Mouse (Mus musculus): ENCODE results near the gene Mtg2.
A peak's percentile ranks its signal among the peaks of the same experiment; 100 is the strongest.

Mtg2 gene

GRCm38 (mm10) chr2:180104659-180105377, 34.4 kb downstream of the Mtg2 start:
- no peak for DNase-seq (ENCODE audit: low spot score in 2 of 2)

DNA sequence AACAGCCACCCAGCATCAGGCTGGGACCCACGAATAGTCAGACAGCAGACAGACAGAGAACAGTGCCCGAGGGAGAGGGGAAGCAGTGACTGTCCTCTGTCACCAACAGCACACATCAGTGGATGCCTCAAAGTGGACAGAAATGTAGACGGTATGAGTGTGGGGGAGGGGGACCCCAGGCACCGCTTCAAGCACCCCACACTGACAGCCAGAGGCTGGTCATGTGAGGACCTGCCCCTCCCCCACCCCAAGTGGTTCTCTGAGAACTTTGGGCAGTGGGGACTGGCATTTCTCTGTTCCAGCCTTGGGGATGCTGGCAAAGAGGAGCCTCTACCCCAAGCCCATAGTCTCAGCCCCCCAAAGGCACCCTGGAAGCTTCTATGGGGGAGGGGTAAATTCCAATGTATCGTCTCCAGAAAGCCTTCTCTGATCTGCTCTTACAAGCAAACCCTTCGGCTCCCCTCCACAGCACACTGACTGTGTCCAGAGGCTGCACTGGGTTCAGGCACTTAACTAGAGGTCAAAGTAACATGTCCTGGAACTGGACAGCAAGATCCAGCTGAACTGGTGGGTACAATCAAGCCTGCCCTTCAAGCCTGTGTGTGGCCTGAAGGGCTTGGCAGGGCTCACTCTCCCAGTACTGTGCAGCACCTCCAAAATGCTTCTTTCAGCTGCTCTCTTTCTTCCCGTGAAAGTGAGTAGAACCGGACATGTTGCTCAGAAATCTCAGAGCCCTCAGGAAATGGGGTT, 35.2 kb downstream of the Mtg2 start:
- DNase-seq (ENCODE audit: low spot score in 2 of 2), result no peak

GRCm38 (mm10) chr2:180107081-180107480, 36.7 kb downstream of the Mtg2 start:
- DNase-seq (ENCODE audit: low spot score in 2 of 2), result no peak

DNA sequence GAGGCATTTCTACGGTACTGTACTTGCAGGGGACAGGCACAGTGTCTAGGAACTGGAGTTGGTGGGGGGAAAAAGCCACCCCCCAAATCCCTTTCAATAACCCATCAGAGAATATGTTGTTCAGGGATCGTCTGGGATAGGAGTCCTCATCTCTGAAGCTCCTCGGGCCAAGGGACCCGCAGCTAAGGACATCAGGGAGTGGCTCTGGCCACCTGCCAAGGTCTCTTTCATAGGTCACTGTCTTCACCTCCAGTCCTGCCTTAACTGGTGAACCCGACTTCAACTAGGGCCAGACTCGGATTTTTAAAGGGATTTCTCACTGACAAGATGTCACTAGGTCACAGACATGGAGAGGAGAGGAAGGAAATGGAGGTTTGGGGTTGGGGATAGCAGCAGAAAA, 37.9 kb downstream of the Mtg2 start:
- no peak for DNase-seq (ENCODE audit: low spot score in 2 of 2)

DNA sequence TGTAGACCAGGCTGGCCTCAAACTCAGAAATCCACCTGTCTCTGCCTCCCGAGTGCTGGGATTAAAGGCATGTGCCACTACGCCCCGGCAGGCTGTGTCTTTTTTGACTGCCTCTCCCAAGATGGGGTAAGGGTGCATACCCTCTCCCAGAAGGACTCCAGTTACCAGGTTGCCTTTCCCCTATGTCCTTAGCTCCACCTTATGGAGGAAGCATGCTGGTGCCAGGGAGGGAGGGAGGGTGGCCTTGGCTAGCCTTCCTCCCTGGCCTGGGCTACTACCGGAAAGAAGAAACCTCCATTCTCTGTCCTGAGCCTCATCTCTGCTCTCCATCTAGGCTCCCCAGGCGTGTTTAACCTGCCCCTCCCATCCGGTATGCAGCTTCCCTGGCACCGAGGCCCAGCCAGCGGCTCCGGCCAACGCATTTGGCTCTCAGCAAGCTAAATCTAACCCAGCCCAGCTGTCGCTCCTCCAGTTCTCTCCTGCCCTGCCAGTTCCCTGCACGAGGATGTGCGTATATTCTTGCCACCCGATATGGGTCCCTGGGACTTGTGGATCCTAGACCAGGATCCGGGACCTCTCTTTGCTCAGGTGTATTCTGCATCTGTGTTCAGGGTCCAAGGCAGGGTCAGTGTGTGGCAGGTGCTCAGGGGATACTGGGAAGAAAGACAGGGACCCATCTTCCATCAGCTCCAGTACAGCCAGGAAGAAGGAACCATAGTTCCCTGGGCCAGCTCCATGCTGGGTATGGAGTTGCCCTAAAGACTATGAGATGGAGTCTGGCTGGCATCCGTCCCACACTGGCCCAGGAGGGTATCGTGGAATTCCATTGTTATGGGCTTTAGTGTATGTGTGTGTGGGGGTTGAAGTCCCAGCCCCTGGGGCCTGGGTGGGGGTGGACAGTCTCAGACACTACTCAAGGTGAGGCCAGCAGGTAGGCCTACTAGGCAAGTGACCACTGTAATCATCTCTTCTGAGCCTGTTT, 43.8 kb downstream of the Mtg2 start:
- peak; percentile 57 to 59 for DNase-seq (ENCODE audit: low spot score in 2 of 2)

DNA sequence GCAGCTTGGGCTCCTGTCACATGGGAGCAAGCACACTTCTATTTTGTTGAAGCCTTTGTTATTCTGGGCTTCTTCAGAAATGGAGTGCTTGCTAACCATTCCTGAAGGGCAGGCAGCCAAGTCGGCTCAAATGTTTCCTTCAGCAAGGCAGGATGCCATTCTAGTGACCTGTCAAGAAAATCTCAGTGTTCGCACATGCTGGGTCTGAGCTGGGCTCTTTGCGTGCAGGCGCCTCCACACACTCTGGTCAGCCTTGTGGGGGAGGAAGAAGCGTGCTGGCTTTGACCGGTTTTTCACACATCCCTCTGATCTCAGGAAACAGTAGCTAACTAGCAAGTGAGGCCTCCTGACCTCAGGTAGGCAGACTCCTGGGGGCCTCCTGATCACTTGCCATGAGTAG, 44.9 kb downstream of the Mtg2 start:
- peak; percentile 38 to 45 for DNase-seq (ENCODE audit: low spot score in 2 of 2)

- no peak for DNase-seq (ENCODE audit: low spot score in 2 of 2)
These were observed 45.7 kb downstream of the Mtg2 start for GRCm38 (mm10) chr2:180116081-180116493.

DNA sequence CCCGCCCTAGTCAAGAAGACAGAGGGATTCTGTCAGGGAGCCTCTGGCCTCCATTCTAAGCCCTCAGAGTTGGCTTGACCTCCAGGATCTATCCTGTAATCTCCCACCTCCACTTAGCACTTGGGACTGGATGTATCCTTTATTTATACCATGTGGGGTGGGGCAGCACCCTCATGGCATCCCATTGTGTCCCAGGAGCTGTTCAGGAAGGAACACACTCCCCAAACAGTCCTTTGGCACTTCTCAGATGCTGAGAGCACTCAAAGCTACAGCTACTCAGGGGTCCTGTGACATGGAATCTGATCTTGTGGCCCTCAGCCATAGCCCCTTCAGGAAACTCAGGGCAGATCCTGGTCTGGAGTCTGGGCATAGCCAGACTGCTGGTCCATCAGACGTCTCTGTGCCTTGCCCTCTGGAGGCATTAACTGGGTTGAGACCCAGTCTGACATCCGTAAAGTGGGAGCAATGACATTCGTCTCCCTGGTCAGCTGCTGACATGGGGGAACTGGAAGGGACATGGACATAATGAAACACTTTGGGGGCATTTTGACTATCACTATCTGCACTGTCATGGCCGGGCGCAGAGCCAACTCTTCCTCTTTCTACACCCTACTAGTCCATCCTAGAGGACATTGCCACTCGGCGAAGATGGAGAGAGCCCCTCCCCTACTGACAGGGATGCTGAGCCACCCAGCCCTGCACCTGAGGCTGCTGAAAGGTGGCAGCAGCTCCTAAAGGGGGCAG, 46.5 kb downstream of the Mtg2 start:
- DNase-seq (ENCODE audit: low spot score in 2 of 2), result no peak

DNA sequence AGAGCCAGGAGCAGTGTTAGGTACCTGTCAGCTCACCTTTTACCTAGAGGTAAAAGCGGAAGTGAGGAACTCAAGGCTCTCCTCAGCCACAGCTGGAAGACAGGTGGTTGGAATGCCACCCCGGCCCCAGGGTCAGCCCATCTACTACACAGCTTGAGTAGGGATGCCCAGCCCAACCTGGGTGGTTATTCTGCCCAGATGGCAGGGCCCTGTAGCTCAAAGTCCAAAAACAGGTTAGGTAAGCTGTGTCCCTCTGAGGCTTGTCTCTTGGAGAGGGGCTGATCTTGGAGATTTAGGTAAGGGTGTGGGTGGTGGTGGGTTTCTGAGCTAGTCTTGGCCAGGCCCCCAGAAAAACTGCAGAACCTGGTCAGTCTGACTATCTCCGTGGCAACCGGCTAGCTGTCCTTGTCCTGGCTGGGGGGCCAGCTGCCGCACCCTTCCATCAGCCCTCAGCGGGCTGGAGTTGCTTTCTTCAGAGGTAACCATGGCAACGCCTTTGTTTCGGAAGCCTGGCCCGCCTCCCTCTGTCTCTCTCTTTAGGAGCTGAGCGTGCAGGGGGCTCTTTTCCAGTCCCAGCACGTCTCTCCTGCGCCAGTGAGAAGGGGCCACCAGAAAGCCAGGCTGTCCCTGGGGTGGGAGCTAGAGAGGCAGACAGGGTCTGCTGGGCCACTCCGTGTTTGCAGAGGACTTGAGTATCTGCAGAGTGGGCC, 47.3 kb downstream of the Mtg2 start:
- peak; percentile 47 to 65 for DNase-seq (ENCODE audit: low spot score in 2 of 2)

GRCm38 (mm10) chr2:180118661-180119438, 48.5 kb downstream of the Mtg2 start, which contains the start of gene Osbpl2:
TSS of gene Osbpl2 (plus strand) at chr2:180119306.
- DNase-seq (ENCODE audit: low spot score in 2 of 2), result peak; percentile 100

GRCm38 (mm10) chr2:180119439-180120291, 49.3 kb downstream of the Mtg2 start:
- DNase-seq (ENCODE audit: low spot score in 2 of 2), result no peak

DNA sequence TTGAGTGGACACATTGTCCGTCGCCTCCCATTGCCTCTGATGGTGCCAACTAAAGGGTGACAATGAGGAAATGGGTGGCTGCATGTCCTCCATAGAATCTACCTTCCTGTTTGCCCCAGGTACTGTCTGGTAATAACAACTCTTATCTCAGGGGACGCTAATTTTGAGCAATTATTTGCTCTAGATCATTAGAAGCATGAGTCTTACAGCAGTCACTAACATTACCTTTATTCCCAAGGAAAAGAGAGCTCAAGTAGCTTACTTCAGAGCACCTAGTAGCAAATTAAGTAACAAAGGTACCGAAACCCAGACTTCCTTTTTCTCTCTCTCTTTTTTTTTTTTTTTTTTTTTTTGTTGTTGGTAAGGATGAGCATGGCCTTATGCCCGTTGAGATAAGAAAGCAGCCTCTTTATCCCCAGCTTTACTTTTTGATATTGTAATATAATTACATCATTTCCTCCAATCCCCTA, 49.9 kb downstream of the Mtg2 start:
- no peak for DNase-seq (ENCODE audit: low spot score in 2 of 2)

DNA sequence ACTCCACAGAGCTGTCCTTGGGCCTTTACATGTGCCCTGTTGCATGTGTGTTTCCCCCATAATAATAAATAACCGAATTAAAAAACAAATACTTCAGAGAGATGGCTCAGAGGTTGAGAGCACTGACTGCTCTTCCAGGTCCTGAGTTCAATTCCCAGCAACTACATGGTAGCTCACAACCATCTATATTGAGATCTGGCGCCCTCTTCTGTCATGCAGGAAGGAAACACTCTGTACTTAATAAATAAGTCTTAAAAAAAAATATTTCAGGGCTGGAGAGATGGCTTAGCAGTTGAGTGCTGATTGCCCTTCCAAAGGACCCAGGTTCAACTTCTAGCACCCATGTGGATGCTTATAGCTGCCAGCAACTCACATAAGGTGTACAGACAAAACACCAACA, 53.8 kb downstream of the Mtg2 start:
- DNase-seq (ENCODE audit: low spot score in 2 of 2), result no peak

- no peak for DNase-seq (ENCODE audit: low spot score in 2 of 2)
These were observed 55.8 kb downstream of the Mtg2 start for GRCm38 (mm10) chr2:180126195-180126594.

- DNase-seq (ENCODE audit: low spot score in 2 of 2), result no peak
These were observed 57.3 kb downstream of the Mtg2 start for GRCm38 (mm10) chr2:180127675-180128074.

- DNase-seq (ENCODE audit: low spot score in 2 of 2), result no peak
These were observed 62.8 kb downstream of the Mtg2 start for GRCm38 (mm10) chr2:180133231-180133630.

DNA sequence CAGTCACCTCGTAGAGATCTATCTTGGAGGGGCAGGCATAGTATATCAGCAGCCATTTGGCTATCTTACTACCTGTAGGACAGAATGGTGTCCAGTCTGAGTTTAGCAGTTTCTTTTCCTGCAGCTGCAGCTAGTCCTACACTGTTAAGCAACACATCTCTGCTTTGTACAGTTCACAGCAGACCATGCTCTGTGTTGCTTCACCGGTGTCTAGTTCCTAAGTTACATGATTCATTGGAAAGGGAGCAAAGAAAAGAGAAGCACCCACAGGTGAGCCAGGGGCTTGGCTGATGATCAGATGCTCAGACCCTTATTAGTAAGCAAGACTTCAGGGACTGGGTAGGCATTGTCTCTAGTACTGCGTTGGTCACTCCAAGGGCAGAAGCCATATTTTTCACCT, 63.5 kb downstream of the Mtg2 start:
- no peak for DNase-seq (ENCODE audit: low spot score in 2 of 2)

GRCm38 (mm10) chr2:180135414-180135813, 65.0 kb downstream of the Mtg2 start:
- DNase-seq (ENCODE audit: low spot score in 2 of 2), result no peak
